Mouse (Mus musculus): ENCODE results near the gene Dnah2.

Dnah2 gene

GRCm38 (mm10) chr11:69419443-69419812, 129.5 kb downstream of the Dnah2 start:
- DNase-seq (ENCODE audit: low spot score in 2 of 2), result peak in 1 of 2 experiments; percentile 55

DNA sequence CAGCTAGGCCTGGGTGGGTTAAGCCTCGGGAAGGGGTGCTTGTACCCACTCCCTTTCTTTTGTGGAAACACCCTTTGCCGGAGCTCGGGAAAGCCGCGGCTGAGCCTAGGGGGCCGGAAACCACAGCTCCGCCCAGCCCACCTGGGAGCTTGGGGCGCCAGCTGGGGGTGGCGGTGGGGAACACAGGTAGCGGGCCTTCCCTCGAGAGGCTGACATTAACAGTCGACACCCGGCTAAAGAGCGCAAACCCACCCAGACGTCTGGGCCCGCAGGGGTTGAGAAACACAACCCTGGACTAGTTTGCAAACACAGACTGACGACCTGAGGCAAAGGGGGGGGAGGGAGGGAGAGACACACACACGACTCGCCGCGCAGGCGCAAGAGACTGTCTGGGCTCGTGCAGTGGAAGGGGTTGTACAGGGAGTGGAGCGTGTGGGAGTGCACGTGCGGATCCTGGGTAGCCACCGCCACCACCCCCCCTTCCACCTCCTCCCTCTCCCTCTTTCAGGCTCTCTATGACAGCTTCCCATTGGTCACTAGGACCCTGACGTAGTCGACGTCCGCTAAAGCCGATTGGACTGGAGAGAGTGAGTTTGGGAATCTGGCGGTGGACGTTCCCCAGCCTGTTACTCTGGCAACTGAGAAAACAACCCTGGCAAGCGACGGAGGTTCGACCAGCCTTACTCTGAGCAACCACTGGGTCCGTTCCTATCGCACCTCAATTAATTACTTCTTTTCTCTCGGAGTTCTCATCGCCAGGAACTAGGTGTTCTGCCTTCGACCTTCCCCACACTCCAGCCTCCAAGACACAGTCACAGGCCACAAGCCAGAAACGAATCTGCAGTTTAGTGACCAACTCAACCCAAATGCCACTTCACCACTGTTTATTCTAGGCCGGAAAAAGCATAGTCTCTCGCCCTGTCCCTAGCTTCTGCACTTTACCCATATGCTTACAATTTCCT, 130.1 kb downstream of the Dnah2 start:
- DNase-seq (ENCODE audit: low spot score in 2 of 2), result peak; percentile 91 to 94

DNA sequence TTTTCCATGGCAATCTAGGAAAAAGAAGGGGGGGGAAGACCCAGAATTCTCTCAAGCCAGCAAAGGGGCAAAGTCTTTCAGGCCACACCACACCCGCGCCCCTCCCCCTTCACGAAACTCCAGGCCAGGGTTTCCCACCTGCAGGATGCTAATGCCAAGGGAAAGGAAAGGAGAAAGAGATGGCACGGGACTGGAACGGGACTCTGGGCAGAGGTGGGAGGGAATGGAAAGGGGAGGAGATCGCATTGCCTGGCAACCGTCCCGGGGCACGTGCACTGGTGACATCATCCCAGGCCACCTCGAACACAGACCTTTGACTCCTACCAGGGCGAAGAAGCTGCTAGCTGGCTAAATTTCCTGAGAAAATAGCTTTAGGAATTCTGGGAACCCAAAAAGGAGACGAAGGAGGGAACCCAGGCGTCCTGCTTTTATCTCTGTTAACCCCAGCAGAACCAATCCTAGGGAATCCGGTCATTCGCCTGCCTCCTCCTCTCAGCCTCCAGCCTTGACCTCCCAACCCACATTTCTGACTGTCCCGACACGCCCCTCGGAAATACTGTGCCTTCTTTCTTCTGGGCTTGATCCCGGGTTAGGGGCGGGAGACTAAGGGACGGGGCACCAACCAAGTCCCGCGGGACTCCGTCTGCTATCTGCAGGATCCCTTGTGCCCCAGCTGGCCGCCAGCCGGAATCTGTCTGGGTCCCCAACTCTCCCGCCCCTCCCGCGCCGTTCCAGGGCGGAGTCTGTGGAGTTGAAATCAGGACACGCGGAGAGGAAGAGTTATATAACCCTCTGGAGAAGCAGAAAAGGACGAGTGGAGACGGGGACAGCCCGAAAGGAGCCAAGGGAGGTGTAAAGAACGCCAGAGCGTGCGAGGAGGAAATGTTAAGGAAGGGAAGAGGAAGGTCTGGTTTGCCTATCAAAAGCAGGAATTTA, 131.2 kb downstream of the Dnah2 start:
- DNase-seq (ENCODE audit: low spot score in 2 of 2), result peak; percentile 94 to 96

DNA sequence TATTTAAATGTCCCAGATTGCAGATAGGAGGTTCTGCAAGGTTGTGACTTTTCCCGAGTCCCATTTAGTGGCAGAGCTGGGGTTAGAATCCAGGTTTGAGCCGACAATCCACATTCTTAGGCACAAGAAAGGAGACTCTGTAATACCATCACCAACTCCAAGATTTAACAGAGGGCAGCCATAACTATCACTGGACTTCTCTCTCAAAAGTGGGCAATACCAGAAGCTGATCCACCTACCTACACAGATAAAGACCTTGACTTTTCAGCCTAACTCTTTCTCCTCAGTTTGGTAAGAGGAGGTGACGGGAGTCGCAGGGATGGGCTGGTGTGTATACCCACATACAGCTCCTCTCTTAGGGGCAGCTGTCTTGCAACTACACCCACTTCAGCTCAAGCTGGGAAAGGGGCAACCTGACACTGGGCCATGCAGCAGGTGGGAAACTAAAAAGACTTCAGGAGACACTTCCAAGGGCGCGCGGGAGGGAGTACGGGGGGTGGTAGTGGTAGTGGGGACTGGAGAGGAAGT, 131.9 kb downstream of the Dnah2 start:
- no peak for DNase-seq (ENCODE audit: low spot score in 2 of 2)

GRCm38 (mm10) chr11:69416509-69416908, 132.4 kb downstream of the Dnah2 start:
- no peak for DNase-seq (ENCODE audit: low spot score in 2 of 2)

GRCm38 (mm10) chr11:69415668-69416451, 133.1 kb downstream of the Dnah2 start:
- DNase-seq (ENCODE audit: low spot score in 2 of 2), result peak in 1 of 2 experiments; percentile 58

DNA sequence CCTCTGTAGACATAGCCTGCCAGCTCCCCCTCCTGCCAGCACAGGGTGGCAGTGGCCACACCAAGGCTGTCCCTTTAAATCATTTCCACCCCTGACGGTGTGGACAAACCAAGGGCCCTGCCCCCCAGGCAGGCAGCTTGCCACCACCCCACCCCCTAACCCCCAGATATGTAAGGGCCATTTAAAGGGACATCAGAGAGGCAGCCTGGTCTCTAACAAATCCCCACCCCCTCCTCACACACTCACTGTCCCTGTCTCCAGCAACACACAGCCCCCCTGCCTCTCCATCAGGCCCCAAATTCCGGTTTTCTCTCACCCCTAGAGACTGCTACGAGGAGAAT, 133.6 kb downstream of the Dnah2 start:
- peak; percentile 61 to 76 for DNase-seq (ENCODE audit: low spot score in 2 of 2)

DNA sequence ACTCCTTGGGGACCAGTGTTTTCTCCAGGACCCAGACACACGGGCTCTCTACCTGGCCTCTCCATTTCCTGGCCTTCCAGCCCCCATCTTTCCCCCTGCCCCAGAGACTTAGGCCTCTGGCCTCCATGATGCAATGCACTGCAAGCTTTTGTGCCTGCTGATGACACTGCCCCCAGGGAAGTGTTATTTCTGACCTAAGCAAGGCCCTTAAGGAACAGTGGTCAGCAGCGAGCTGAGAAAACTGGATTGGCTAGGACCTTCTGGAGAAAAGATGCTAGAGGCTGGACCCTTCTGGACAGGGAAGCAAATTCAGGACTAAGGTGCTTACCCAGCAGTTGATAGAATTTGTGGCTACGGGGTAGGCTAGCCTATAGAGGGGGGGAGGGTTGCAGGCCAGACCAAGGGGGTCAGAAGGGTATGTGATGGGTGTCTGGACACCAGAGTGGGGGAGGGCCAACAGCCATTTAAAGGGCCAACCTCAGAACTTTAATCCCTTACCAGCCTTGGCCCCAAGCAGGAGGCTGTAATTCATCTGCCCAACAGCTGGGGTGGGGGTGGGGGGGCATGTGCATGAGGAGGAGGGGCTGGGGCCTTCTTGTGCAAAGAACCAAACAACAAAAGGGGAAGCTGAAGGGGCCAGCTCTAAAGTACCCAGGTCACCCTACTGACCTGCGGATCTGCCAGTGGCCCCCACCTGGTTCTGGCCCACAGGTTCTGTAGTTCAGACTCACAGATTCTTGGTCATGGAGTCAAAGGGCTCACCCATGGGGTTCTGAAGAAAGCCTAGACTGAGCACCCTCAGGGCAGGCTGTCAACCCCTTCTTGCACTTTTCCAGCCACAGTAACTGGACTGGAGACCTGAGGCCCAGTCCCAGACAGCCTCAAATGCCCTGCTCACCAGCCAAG, 134.2 kb downstream of the Dnah2 start:
- DNase-seq (ENCODE audit: low spot score in 2 of 2), result no peak

DNA sequence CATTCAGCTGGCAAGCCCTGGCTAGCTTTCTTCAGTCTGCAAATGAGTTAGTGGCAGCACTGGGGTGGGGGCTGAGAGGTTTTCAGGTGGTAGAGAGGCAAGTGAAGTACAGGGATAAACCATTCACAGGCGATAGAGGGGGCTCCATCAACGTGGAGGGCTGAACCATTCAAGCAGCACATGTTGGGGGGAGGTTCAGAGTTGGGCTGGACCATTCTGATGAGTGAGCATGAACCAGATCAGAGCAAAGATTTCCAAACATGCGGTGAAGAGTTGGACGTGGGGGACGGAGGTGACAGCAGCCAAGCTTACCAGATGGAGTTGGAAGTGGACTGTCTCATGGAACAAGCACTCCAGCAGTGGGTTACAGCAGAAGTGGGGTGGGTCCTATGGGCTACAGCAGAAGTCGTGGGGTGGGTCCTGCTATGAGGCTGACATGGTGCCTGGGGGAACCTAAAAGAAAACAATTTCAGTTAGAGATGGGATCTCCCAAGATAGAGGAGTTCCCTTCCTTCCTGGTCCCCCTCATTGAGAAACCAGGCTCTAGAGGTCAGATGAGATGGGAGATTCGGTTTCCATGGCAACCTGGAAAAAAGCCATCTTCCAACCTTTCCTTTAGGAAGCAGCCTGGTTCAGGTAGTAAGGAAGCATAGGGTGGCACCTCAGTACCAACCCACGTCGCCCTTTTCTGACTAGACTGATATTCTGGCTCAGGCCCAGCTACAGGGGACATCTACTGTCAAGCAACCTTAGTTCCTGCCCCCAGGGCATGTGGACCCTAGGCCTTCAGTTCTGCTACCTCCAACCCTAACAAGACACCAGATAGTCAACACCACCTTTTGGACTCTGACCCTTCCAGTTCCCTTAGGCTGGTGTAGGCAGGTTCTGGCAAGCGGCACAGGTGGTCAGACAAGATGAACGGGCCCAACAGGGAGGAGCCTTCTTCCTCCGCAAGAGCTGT, 135.4 kb downstream of the Dnah2 start, which contains the start of gene Kdm6b:
Gene Kdm6b, minus strand, starts transcription at position 455 of the 961 bp plus-strand sequence.
- DNase-seq (ENCODE audit: low spot score in 2 of 2), result peak; percentile 52 to 69

GRCm38 (mm10) chr11:69412548-69412947, 136.4 kb downstream of the Dnah2 start:
- no peak for DNase-seq (ENCODE audit: low spot score in 2 of 2)

- peak in 1 of 2 experiments; percentile 61 for DNase-seq (ENCODE audit: low spot score in 2 of 2)
Observed at GRCm38 (mm10) chr11:69411538-69412203, 137.2 kb downstream of the Dnah2 start.

GRCm38 (mm10) chr11:69411073-69411535, 137.8 kb downstream of the Dnah2 start:
- peak; percentile 92 to 95 for DNase-seq (ENCODE audit: low spot score in 2 of 2)

DNA sequence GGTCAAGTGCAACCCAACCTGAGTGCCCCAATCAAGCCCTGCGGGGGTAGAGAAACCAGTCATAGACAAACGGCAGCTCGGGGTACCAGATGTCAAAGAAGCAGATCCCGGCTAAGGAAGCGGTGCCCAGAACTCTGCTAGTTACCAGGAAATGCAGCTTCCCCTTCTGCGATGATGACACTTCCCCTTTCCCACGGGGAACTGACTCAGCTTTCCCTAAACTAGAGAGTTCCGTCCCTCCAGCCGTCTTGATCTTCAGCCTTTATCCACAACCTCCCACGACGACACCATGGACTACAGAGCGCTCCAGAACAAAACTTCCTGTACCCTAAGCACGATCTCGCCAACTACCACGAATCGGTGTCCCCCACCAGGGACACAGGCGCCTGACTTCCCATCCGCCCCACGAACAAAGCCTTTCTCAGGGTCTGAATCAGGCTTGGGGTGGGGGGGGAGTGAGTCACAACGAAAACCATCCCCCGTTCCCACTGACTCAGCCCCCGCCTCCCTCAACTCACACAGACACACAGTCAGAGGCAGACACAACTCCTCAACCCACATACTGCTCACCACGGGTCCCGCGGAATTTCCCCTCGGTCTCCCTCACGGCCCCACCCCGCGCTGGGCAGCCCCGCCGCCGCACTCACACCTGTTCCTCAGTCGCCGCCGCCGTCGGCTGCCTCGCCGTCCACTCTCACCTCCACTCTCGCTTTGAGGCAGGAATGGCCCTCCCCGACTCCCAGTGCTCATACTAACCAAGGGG, 138.4 kb downstream of the Dnah2 start:
- peak in 1 of 2 experiments; percentile 74 for DNase-seq (ENCODE audit: low spot score in 2 of 2)

GRCm38 (mm10) chr11:69410045-69410309, 138.9 kb downstream of the Dnah2 start:
- DNase-seq (ENCODE audit: low spot score in 2 of 2), result no peak

DNA sequence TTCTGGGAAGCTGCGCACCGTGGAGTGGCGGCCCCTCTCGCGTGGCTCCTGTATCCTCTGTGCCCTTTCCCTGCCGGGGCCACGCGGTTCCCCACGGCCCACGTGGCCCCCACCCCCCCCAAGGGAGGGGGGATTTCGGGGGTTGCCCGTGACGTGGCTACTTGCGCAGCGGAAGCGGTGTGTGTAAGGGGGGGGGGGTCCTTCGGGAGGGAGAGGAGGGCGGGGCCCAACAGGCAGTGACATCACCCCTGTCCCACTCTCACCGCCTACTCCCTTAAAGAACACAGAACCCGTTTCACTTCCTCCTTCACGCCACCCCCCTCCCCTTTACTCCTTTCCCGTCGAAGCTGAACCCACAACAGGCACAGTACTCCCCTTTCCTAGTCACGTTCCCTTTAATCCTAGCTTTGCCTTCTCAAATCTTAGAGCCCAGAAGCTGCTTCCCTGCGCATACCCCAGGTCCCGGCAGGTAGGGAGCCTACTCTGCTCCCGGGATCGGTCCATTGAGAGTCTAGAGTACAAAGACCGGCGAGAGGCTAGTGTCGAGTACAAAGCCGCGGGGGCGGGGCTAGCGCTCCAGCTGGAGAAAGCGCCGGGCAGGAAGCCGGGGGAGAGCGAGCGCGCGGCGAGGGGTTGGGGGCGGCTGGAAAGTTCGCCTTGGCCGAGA, 139.4 kb downstream of the Dnah2 start:
- peak; percentile 78 to 80 for DNase-seq (ENCODE audit: low spot score in 2 of 2)

DNA sequence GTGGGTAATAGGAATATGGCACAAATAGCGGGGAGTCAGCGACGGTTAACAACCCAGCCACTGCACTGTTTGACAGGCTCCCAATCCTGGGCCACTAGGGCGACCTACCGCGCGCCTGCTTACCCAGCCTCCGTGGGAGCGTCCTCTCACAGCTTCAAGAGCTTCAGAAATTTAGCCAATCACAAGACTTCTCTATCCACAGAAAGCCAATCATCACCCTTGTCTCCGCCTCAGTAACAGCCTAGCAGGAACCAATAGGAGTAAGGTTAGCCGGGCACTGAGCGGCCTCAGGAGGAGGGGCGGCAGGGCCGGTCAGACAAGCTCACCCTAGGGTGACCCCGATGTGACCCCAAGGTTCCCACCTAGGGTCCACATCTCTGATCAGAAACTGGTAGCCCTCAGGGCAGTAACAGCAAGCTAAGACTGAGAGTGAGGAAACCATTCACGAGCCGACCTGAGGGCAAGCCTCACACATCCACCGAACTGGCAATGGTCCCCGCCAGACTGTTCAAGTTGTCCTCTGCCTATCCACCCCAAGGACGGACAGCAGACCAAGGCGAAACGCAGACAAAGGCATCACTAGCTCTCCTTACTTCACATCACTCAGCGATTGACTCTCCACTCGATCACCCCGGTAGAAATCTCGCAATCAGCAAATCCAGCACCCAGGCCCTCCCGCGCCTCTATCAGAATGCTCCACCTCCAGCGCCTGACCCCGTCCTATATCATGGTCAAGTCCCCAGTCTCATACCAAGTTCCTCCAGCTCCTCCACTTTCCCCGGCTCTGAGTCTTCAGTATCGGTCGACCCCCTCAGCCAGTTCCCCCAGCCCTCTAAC, 140.2 kb downstream of the Dnah2 start:
- DNase-seq (ENCODE audit: low spot score in 2 of 2), result peak; percentile 80 to 85

- DNase-seq (ENCODE audit: low spot score in 2 of 2), result no peak
Observed at GRCm38 (mm10) chr11:69407724-69408004, 141.2 kb downstream of the Dnah2 start.
